Mouse (Mus musculus) C2C12 (cell line): ENCODE data around the gene Fgd1. TPM values are rescaled to one million over a fixed set of nuclear protein-coding genes. Genes with fewer than 3 reads are reported as not detected.

ENCODE experiments used
- H3K27me3 ChIP-seq: one replicate; pipeline ENCODE4 v1.6.1; 2011; ENCODE audit not compliant: control insufficient read depth, insufficient read depth, insufficient read length
- H3K36me3 ChIP-seq: one replicate; pipeline ENCODE4 v1.6.1; 2011; ENCODE audit not compliant: control insufficient read depth, insufficient read depth
- H3K4me3 ChIP-seq: one replicate; pipeline ENCODE4 v1.5.1; 2011; ENCODE audit warnings: mild to moderate bottlenecking, control low read depth; ENCODE audit not compliant: poor library complexity, insufficient read depth, severe bottlenecking
- H3K79me2 ChIP-seq: one replicate; pipeline ENCODE4 v1.6.1; 2011; ENCODE audit not compliant: control insufficient read depth, insufficient read depth
- H3K79me3 ChIP-seq: one replicate; pipeline ENCODE4 v1.6.1; 2011; ENCODE audit warnings: low read depth, control low read depth
- H3ac ChIP-seq: one replicate; pipeline ENCODE3; 2011; ENCODE audit warnings: low read depth; ENCODE audit not compliant: control insufficient read depth, insufficient read length
- CEBPB ChIP-seq: IDR thresholded peaks from one replicate; pipeline ENCODE4 v1.6.1; 2011; ENCODE audit warnings: low read depth, mild to moderate bottlenecking, control low read depth, moderate library complexity
- CTCF ChIP-seq: IDR thresholded peaks from one replicate; pipeline ENCODE4 v1.5.1; 2011; ENCODE audit not compliant: control insufficient read depth, insufficient read depth, insufficient read length
- FOSL1 ChIP-seq: IDR thresholded peaks from one replicate; pipeline ENCODE4 v1.8.0; 2011; ENCODE audit warnings: mild to moderate bottlenecking, low read length; ENCODE audit not compliant: poor library complexity, insufficient read depth, severe bottlenecking
- MAX ChIP-seq: IDR thresholded peaks from one replicate; pipeline ENCODE4 v1.6.1; 2011; ENCODE audit warnings: mild to moderate bottlenecking, control low read depth
- MYOD1 ChIP-seq: IDR thresholded peaks from one replicate; pipeline ENCODE4 v1.6.1; 2011; ENCODE audit warnings: low read depth; ENCODE audit not compliant: control insufficient read depth, insufficient read length
- MYOG ChIP-seq: IDR thresholded peaks from one replicate; pipeline ENCODE4 v1.6.1; 2011; ENCODE audit not compliant: control insufficient read depth, insufficient read length; ENCODE audit errors: extremely low read depth
- USF1 ChIP-seq: IDR thresholded peaks from one replicate; pipeline ENCODE4 v1.6.1; 2011; ENCODE audit warnings: low read depth, mild to moderate bottlenecking, control low read depth, moderate library complexity
- polyA plus RNA-seq: library from polyadenylated mRNA; unstranded; fragments of >200 nt; fragmentation: generic; extraction: Trizol; gene quantifications from one replicate; pipeline ENCODE4 v1.2.1, GENCODE M21; 2012; ENCODE audit warnings: missing spikeins

Fgd1 gene
- polyA plus RNA-seq, 1 experiment = 13.9 TPM

DNA sequence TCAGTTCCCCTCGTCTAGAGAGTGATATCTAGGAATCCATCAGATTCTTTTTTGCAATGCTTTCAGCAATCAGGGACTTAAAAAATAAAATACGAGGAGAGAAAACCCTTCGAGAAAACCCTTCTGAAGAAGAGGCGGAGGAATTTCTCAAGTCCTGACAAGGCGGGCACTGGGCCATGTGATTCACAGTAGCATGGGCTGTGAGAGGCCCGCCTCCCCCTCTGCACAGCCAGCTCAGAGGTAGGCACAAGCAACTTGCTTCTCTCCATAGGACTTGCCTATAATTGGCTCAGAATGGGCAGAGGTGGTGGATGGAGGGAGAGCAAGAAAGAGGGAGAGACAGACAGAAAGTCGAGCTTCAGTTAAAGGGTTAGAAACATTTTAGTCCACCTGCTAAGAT, 4.4 kb downstream of the Fgd1 start:
- H3K36me3 ChIP-seq = no peaks in the 10 kb centered on the region
- no peak overlapping the region for H3ac ChIP-seq
- no peak overlapping the region for H3K4me3 ChIP-seq
- peaks cover 25% of the 10 kb centered on the region for H3K79me2 ChIP-seq
- H3K27me3 ChIP-seq = no peaks in the 10 kb centered on the region
- no peak for TF ChIP-seq MYOG
- TF ChIP-seq MYOD1 = no peak
- no peak for TF ChIP-seq MAX
- no peak for TF ChIP-seq USF1
- TF ChIP-seq CTCF = no peak
- TF ChIP-seq CEBPB = no peak
- no peak for TF ChIP-seq FOSL1
- H3K79me3 ChIP-seq = peaks cover 5% of the 10 kb centered on the region

DNA sequence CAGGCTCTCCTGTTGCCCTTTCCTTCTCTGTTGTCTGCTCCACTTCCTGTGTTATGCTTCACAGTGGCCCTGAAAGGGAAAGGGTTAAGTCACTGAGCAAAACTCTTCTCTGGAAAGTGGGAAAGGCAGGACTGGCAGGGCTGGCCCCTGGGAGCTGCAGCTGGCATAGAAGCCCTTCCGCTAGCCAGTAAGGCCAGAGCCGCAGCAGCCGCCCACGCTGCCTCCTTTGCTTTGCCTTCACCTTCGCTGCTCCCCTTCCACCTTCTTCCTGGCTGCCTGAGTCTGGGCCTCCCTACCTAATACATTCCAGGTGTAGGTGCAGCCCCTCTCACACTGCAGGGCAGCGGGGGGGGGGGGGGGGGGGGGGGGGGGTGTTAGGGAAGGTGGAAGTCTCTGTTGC, 8.5 kb downstream of the Fgd1 start:
- Histone ChIP-seq H3K79me3 (peaks cover 2% of the 10 kb centered on the region), H3ac (no peak overlapping the region), H3K4me3 (no peak overlapping the region), H3K27me3 (no peaks in the 10 kb centered on the region), H3K36me3 (no peaks in the 10 kb centered on the region), H3K79me2 (peaks cover 7% of the 10 kb centered on the region)
- TF ChIP-seq MYOD1 (no peak), CTCF (no peak), USF1 (no peak), FOSL1 (no peak), CEBPB (no peak)

DNA sequence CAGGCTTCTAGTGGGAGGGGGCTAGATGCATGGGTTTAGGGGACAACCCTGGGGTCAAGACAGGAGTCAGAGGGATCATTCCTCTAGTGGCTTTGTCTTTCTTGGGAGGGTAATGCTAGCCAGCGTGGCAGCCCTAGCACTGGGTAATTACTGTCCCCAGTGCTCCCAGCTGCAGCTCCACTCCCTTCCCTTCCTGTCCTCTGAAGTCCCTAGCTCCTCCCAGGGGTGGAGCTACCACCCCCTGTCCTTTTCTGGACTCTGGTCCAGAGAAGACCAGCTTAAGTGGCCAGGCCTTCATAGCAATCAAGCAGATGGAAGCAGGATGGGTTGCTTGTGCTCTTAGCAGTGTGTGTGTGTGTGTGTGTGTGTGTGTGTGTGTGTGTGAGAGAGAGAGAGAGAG, 9.6 kb downstream of the Fgd1 start:
- H3K79me3 ChIP-seq = peaks cover 2% of the 10 kb centered on the region
- peaks cover 6% of the 10 kb centered on the region for H3K79me2 ChIP-seq
- H3K36me3 ChIP-seq = no peaks in the 10 kb centered on the region
- no peaks in the 10 kb centered on the region for H3K27me3 ChIP-seq
- no peak overlapping the region for H3K4me3 ChIP-seq
- H3ac ChIP-seq = no peak overlapping the region
- TF ChIP-seq USF1 = no peak
- TF ChIP-seq MYOD1 = no peak
- no peak for TF ChIP-seq MAX
- no peak for TF ChIP-seq CTCF
- TF ChIP-seq CEBPB = no peak
- no peak for TF ChIP-seq FOSL1
- no peak for TF ChIP-seq MYOG

DNA sequence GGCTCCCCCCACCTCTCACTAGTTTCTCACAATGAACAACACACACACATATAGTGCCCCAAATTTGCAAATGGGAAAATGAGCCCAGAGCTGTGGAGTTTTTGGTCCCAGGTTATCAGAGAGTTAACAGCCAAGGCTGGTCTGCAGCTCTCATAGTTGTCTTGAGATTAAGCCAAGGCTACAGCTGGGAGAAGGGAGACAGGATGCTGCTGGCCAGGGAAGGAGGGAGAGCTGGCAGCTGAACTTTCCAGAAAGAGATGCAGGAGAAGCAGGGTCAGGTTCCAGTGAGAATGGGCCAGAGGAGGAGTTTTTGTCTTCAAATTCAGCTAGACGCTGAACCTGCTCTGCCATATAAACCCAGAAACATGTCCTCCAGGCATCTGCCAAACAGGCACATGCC, 13.4 kb downstream of the Fgd1 start:
- Histone ChIP-seq H3K36me3 (no peaks in the 10 kb centered on the region), H3K27me3 (no peaks in the 10 kb centered on the region), H3K79me2 (no peaks in the 10 kb centered on the region), H3ac (no peak overlapping the region), H3K4me3 (no peak overlapping the region), H3K79me3 (peaks cover 3% of the 10 kb centered on the region)
- TF ChIP-seq USF1 = no peak
- no peak for TF ChIP-seq MYOD1
- TF ChIP-seq CTCF = no peak
- TF ChIP-seq MAX = no peak
- TF ChIP-seq FOSL1 = no peak
- no peak for TF ChIP-seq CEBPB
- no peak for TF ChIP-seq MYOG

DNA sequence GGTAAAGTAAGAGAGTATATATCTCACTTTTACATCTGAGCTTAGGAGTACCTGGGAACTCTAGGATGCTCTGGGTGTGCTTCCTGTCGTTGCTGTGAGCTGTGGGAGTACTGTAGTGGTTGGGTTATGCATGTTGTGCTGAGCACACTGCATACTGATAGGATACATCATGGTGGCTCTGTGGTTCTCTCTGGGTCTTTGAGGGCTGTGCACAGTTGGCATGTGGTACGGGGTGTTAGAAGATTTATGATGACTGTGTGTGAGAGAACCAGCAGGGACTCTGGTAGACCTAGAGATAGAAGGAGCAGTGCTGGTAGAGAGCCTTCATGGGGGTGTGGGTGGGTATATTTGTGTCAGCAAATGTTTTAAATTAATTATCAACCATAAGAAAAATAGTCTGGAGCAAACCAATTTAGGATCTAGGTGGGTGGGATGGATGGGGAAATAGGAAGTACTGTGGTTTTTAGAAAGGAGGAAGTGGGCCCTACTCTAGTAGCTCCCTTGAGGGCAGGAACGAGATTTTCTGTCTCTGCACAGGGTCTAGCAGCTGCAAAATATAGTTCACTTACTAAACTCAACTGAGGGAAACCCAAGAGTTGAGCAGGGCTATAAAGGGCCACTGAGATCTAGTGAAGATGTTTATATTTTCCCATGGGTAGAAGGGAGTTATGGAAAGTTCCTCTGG, 15.8 kb downstream of the Fgd1 start:
- no peak overlapping the region for H3K4me3 ChIP-seq
- H3ac ChIP-seq = no peak overlapping the region
- TF ChIP-seq USF1 (no peak), CTCF (no peak), FOSL1 (no peak), MAX (no peak), MYOG (no peak), MYOD1 (no peak), CEBPB (no peak)
- no peaks in the 10 kb centered on the region for H3K36me3 ChIP-seq
- H3K27me3 ChIP-seq = no peaks in the 10 kb centered on the region
- no peaks in the 10 kb centered on the region for H3K79me2 ChIP-seq
- H3K79me3 ChIP-seq = peaks cover 3% of the 10 kb centered on the region

DNA sequence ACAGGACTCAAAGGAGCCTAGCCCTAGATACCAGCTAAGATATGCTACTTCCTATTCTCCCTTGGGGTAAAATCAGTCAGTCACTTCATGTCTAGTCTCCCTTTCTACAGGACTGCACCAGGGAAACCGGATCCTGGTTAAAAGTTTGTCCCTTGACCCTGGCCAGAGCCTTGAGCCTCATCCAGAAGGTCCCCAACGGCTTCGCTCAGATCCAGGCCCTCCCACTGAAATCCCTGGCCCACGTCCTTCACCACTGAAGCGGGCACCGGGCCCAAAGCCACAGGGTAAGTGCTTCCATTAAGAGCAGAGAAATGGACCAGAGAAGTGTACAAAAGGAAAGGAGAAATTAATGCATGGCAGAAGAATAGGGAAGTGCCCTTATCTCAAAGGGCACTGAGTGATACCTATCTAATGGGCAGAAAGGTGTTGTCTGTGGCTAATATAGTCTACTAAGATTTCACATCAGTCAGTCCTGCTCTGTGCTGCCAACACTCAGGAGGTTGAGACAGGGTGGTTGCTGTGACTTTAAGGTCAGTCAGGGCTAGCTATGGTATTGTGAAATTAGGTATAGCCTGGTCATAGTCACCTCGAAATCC, 20.2 kb downstream of the Fgd1 start:
- Histone ChIP-seq H3ac (no peak overlapping the region), H3K27me3 (no peaks in the 10 kb centered on the region), H3K4me3 (no peak overlapping the region), H3K79me3 (peaks cover 3% of the 10 kb centered on the region), H3K79me2 (no peaks in the 10 kb centered on the region), H3K36me3 (no peaks in the 10 kb centered on the region)
- no peak for TF ChIP-seq FOSL1
- no peak for TF ChIP-seq MAX
- TF ChIP-seq MYOG = no peak
- no peak for TF ChIP-seq CTCF
- TF ChIP-seq CEBPB = no peak
- no peak for TF ChIP-seq MYOD1
- no peak for TF ChIP-seq USF1
